ENCODE assay signal across 19 mouse cellular contexts in genomic region chr4:81279451-81279850, GRCm38 (mm10).
DNase-seq lines count a peak whose midpoint lies in the region; ATAC-seq lines count a peak whose summit lies in the region.
"Had no signal": no experiment of that assay in that cellular context is flagged by ENCODE, and none has a peak within 500 bp of the region (broad histone marks: within the 10 kb centered on the region; RNA-seq: fewer than 3 reads in every experiment).

No protein-coding gene starts in this region.

- no peaks in the 10 kb centered on the region for H3K36me3 ChIP-seq in forebrain, embryonic 15.5 days
- no peaks in the 10 kb centered on the region for H3K36me3 ChIP-seq in forebrain, embryonic 11.5 days (ENCODE audit: control insufficient read depth, insufficient read depth, low read length)
- peaks cover 16% of the 10 kb centered on the region for H3K36me3 ChIP-seq in kidney, embryonic 14.5 days (ENCODE audit: control insufficient read depth, insufficient read depth, low read length)
- H3K36me3 ChIP-seq: hindbrain, embryonic 13.5 days had no signal

- 49% methylated on average over 5 of the region's 5 CpGs for WGBS in forebrain, embryonic 15.5 days
- 63% methylated on average over 5 of the region's 5 CpGs for WGBS in forebrain, embryonic 11.5 days
- WGBS in kidney, embryonic 14.5 days = 92% methylated on average over 5 of the region's 5 CpGs

- H3K9ac ChIP-seq in forebrain, embryonic 15.5 days (replicated peaks) = no peak overlapping the region
- no peak overlapping the region for H3K9ac ChIP-seq in forebrain, embryonic 11.5 days (ENCODE audit: low read length)
- H3K9ac ChIP-seq in kidney, embryonic 14.5 days (ENCODE audit: low read depth, low read length) = no peak overlapping the region
- H3K9ac ChIP-seq: forebrain, embryonic 13.5 days; heart, embryonic 12.5 days; hindbrain, embryonic 13.5 days; liver, embryonic 14.5 days; lung, embryonic 15.5 days had no signal

- H3K27ac ChIP-seq in forebrain, embryonic 15.5 days (replicated peaks) = 0 out of 2 replicates have a peak overlapping the region, but pooled peaks have one; percentile 7
- no peak overlapping the region for H3K27ac ChIP-seq in forebrain, embryonic 11.5 days (ENCODE audit: low read depth, low read length)
- H3K27ac ChIP-seq in kidney, embryonic 14.5 days (ENCODE audit: low read depth, low read length) = no peak overlapping the region
- H3K27ac ChIP-seq: forebrain, embryonic 13.5 days; hindbrain, embryonic 13.5 days; liver, embryonic 14.5 days; lung, embryonic 15.5 days had no signal

- no peak overlapping the region for H3K4me3 ChIP-seq in forebrain, embryonic 15.5 days
- no peak overlapping the region for H3K4me3 ChIP-seq in forebrain, embryonic 11.5 days (ENCODE audit: low read depth, low read length)
- H3K4me3 ChIP-seq in kidney, embryonic 14.5 days (ENCODE audit: low read length) = no peak overlapping the region
- H3K4me3 ChIP-seq: forebrain, embryonic 13.5 days; heart, embryonic 12.5 days; hindbrain, embryonic 13.5 days; lung, embryonic 15.5 days had no signal

- H3K4me2 ChIP-seq in forebrain, embryonic 15.5 days (replicated peaks) = no peak overlapping the region
- no peak overlapping the region for H3K4me2 ChIP-seq in forebrain, embryonic 11.5 days (ENCODE audit: low read depth, low read length, severe bottlenecking)
- no peak overlapping the region for H3K4me2 ChIP-seq in kidney, embryonic 14.5 days (replicated peaks; ENCODE audit: low read depth, low read length)
- H3K4me2 ChIP-seq: forebrain, embryonic 13.5 days; heart, embryonic 12.5 days; hindbrain, embryonic 13.5 days; lung, embryonic 15.5 days had no signal

- DNase-seq in forebrain, embryonic 11.5 days (ENCODE audit: low spot score) = no peak
- peak; percentile 64 for DNase-seq in kidney, adult 18-20 months
- DNase-seq in kidney, adult 8-10 months = peak; percentile 79 to 84
- peak; percentile 70 for DNase-seq in kidney, postnatal 14 days
- no peak for DNase-seq in lung, postnatal 10 days
- DNase-seq: adrenal gland, postnatal 36 days; cerebellum, adult 9-10 months; gastrocnemius, postnatal 10 days; heart, adult 18-20 months; heart, postnatal 10 days; lung, postnatal 4 days; thymus, postnatal 14 days had no signal

- H3K27me3 ChIP-seq in forebrain, embryonic 15.5 days = no peaks in the 10 kb centered on the region
- H3K27me3 ChIP-seq in forebrain, embryonic 11.5 days (ENCODE audit: control insufficient read depth, insufficient read depth, low read length) = no peaks in the 10 kb centered on the region
- H3K27me3 ChIP-seq in kidney, embryonic 14.5 days (ENCODE audit: control insufficient read depth, insufficient read depth, low read length) = no peaks in the 10 kb centered on the region
- H3K27me3 ChIP-seq: forebrain, embryonic 13.5 days; heart, embryonic 12.5 days; hindbrain, embryonic 13.5 days; lung, embryonic 15.5 days had no signal

- H3K4me1 ChIP-seq in forebrain, embryonic 15.5 days = peaks cover 9% of the 10 kb centered on the region; the same call in 1 of the 2 replicates
- no peaks in the 10 kb centered on the region for H3K4me1 ChIP-seq in forebrain, embryonic 11.5 days (replicated peaks; ENCODE audit: control insufficient read depth, insufficient read depth, low read length)
- H3K4me1 ChIP-seq in kidney, embryonic 14.5 days (ENCODE audit: control insufficient read depth, insufficient read depth, low read length) = no peaks in the 10 kb centered on the region
- H3K4me1 ChIP-seq: heart, embryonic 12.5 days; hindbrain, embryonic 13.5 days; lung, embryonic 15.5 days had no signal

- H3K9me3 ChIP-seq in forebrain, embryonic 15.5 days = no peaks in the 10 kb centered on the region
- no peaks in the 10 kb centered on the region for H3K9me3 ChIP-seq in forebrain, embryonic 11.5 days (ENCODE audit: control insufficient read depth, low read length)
- H3K9me3 ChIP-seq in kidney, embryonic 14.5 days (ENCODE audit: control insufficient read depth, low read length) = no peaks in the 10 kb centered on the region
- H3K9me3 ChIP-seq: forebrain, embryonic 13.5 days; hindbrain, embryonic 13.5 days; lung, embryonic 15.5 days had no signal

- ATAC-seq in forebrain, embryonic 15.5 days (replicated peaks) = no peak
- ATAC-seq in forebrain, embryonic 11.5 days (replicated peaks; ENCODE audit: low FRiP score) = no peak
- no peak for ATAC-seq in kidney, embryonic 14.5 days (ENCODE audit: low FRiP score, low TSS enrichment)

Comparison
In these comparisons a context has a peak if more than half of its experiments do, and no peak if none do; other contexts are left out.
1. DNase-seq: peak in kidney, adult 18-20 months (single experiment), kidney, adult 8-10 months (2 of 2) and kidney, postnatal 14 days (single experiment); none in forebrain, embryonic 11.5 days (single experiment) and lung, postnatal 10 days (single experiment).